Mouse (Mus musculus) neural tube, embryonic 15.5 days (tissue): ENCODE measurements around the gene Whamm. TPM values are rescaled to one million over a fixed set of nuclear protein-coding genes. Genes with fewer than 3 reads are reported as not detected.

Experiments
- ATAC-seq: fragments of 200-750 bp; cut with Nextera tagmentation; 2 replicates; pipeline ENCODE4 v1.8.0; 2017; ENCODE audit warnings: mild to moderate bottlenecking, moderate TSS enrichment, moderate library complexity; ENCODE audit not compliant: low FRiP score
- H3K27ac ChIP-seq: fragments of 300-500 bp; sonication (generic); replicated peaks from 2 replicates; pipeline ENCODE4 v1.5.1; 2015; ENCODE audit warnings: mild to moderate bottlenecking, inconsistent platforms
- H3K27me3 ChIP-seq: fragments of 300-500 bp; sonication (generic); replicated peaks from 2 replicates; pipeline ENCODE4 v1.6.1; 2015; ENCODE audit warnings: inconsistent platforms
- H3K36me3 ChIP-seq: fragments of 300-500 bp; sonication (generic); 2 replicates; pipeline ENCODE4 v1.6.1; 2015; ENCODE audit warnings: inconsistent platforms
- H3K4me1 ChIP-seq: fragments of 300-500 bp; sonication (generic); 2 replicates; pipeline ENCODE4 v1.6.1; 2015; ENCODE audit warnings: inconsistent platforms
- H3K4me2 ChIP-seq: fragments of 300-500 bp; sonication (generic); 2 replicates; pipeline ENCODE4 v1.6.1; 2015; ENCODE audit warnings: inconsistent platforms, mild to moderate bottlenecking, moderate library complexity
- H3K4me3 ChIP-seq: fragments of 300-500 bp; sonication (generic); replicated peaks from 2 replicates; pipeline ENCODE4 v1.5.1; 2015; ENCODE audit warnings: mild to moderate bottlenecking, inconsistent platforms
- H3K9ac ChIP-seq: fragments of 300-500 bp; sonication (generic); replicated peaks from 2 replicates; pipeline ENCODE4 v1.6.1; 2015; ENCODE audit warnings: mild to moderate bottlenecking, inconsistent platforms
- H3K9me3 ChIP-seq: fragments of 300-500 bp; sonication (generic); replicated peaks from 2 replicates; pipeline ENCODE4 v1.6.1; 2016; ENCODE audit warnings: inconsistent platforms
- WGBS: fragments of 180-500 bp; shearing (Covaris S2); methylation state at CpG from one replicate; pipeline ENCODE4 v1.1.7; 2015; ENCODE audit warnings: mixed read lengths; 5-methylcytosine and 5-hydroxymethylcytosine counted together
- microRNA counts: library from miRNA; unstranded; fragments of <30 nt; microRNA quantifications from one replicate; lab custom pipeline; 2016
- polyA plus RNA-seq: library from polyadenylated mRNA; unstranded; fragments of >200 nt; fragmentation: Nextera tagmentation; extraction: Ambion mirVana; gene quantifications from 2 replicates; pipeline ENCODE4 v1.2.1, GENCODE M21; 2015

Gene Whamm
- polyA plus RNA-seq, 1 experiment from 2014 or later: 6.6 TPM

DNA sequence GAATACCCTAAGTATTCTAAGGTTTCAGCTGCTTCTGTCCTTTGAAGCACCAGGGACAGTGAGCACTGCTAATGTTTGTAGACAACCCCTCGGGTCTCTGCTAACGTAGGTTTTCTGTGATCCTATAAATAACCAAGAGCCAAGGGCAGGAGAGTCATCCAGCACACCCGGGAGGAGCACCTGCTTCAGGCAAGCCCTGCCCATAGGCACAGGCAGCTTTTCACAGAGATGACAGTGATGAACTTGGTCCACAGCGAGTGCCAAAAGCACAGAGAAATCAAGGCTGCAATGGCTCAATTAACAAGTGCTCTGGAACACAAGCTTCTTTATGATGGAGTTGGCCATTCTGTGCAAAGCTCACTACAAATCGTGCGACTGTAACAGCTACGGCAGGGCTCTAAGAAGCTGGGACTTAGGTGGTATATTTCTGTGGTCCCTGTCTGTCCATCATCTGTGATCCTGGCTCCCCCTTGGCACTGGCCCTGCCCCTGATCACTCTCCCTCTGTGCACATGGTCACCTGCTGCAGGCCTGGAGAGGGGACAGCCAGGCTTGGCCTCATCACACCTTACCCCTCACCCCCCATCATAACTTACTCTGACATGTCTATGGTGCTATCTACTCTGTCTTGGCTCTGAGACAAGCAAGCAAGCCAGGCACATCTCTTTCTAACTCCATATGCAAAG is 73.6 kb downstream of the Whamm start:
- no peak overlapping the region for H3K4me2 ChIP-seq
- 45% methylated on average over 7 of the region's 7 CpGs for WGBS
- H3K4me3 ChIP-seq: no peak overlapping the region
- no peak for ATAC-seq
- H3K27ac ChIP-seq: no peak overlapping the region
- no peaks in the 10 kb centered on the region for H3K9me3 ChIP-seq
- H3K9ac ChIP-seq: no peak overlapping the region
- H3K27me3 ChIP-seq: no peaks in the 10 kb centered on the region
- peaks cover 23% of the 10 kb centered on the region for H3K4me1 ChIP-seq
- H3K36me3 ChIP-seq: no peaks in the 10 kb centered on the region

MicroRNAs within 50 kb of the gene (microRNA counts, 519-probe panel; counts per million panel counts)
- microRNA mmu-miR-1839-3p (lab: Ali Mortazavi, UCI): 1,471 counts per million, percentile 14 among the panel's probes with 10 or more counts
- 2,619 counts per million, percentile 61 among the panel's probes with 10 or more counts for microRNA mmu-miR-1839-5p (lab: Ali Mortazavi, UCI)

Other genes starting within 250 kb of the Whamm start
- 750 and 812 TPM in 2 replicates for gene Rps17, start 226.0 kb upstream of the Whamm start, polyA plus RNA-seq
- 7.3 and 9.6 TPM in 2 replicates for gene Cpeb1, start 115.8 kb upstream of the Whamm start, polyA plus RNA-seq
- 118 and 147 TPM in 2 replicates for gene Ap3b2, start 77.3 kb upstream of the Whamm start, polyA plus RNA-seq
- gene BC048679, start 73.0 kb upstream of the Whamm start, polyA plus RNA-seq: not detected in 2 replicates
- 0.28 and 0.31 TPM in 2 replicates for gene Fsd2, start 4.3 kb upstream of the Whamm start, polyA plus RNA-seq
- 29.3 and 30.1 TPM in 2 replicates for gene Homer2, start 136.3 kb downstream of the Whamm start, polyA plus RNA-seq
- gene Ramac, start 191.7 kb downstream of the Whamm start, polyA plus RNA-seq: 132 and 137 TPM in 2 replicates
- gene 3110040N11Rik, start 218.2 kb downstream of the Whamm start, polyA plus RNA-seq: 49.9 and 52.9 TPM in 2 replicates